Comparison of ENCODE assay signal across 9 mouse cellular contexts in genomic region chr1:170147651-170148448, GRCm38 (mm10). TPM values are rescaled to one million over a fixed set of nuclear protein-coding genes. Genes with fewer than 3 reads are reported as not detected.
DNase-seq lines count a peak whose midpoint lies in the region; ATAC-seq and TF ChIP-seq lines count a peak whose summit lies in the region.
"Had no signal": no experiment of that assay in that cellular context is flagged by ENCODE, and none has a peak within 500 bp of the region (broad histone marks: within the 10 kb centered on the region; RNA-seq: fewer than 3 reads in every experiment).

No protein-coding gene starts in this region.

- peaks cover 45% of the 10 kb centered on the region for H3K36me3 ChIP-seq in lung, embryonic 14.5 days (ENCODE audit: insufficient read depth)

- ATAC-seq in lung, embryonic 14.5 days (ENCODE audit: insufficient read depth) = peak; percentile 31; the same call in 1 of the 2 replicates
- ATAC-seq in megakaryocyte progenitor cell, adult 5-6 weeks (replicated peaks; ENCODE audit: poor library complexity) = peak; percentile 45

- no peak for DNase-seq in lung, embryonic 14.5 days
- no peak for DNase-seq in lung, postnatal 10 days
- DNase-seq in adrenal gland, postnatal 14 days = peak; percentile 49
- peak; percentile 23 for DNase-seq in thymus, postnatal 4 days
- DNase-seq in embryo, embryonic 10 days (ENCODE audit: low spot score) = no peak
- no peak for DNase-seq in embryo, embryonic 10.5 days (ENCODE audit: low spot score)
- DNase-seq in ovary, adult 18-20 months (ENCODE audit: low spot score) = no peak
- DNase-seq: kidney, postnatal 14 days had no signal

- TF ChIP-seq CTCF in lung, embryonic 14.5 days (IDR thresholded peaks at IDR 0.05; ENCODE audit: low read depth) = no peak

- no peaks in the 10 kb centered on the region for H3K27me3 ChIP-seq in lung, embryonic 14.5 days (ENCODE audit: insufficient read depth, low read length)

- no peaks in the 10 kb centered on the region for H3K4me1 ChIP-seq in lung, embryonic 14.5 days (ENCODE audit: insufficient read depth)

- no peak overlapping the region for H3K4me3 ChIP-seq in lung, embryonic 14.5 days (ENCODE audit: low read depth, low read length)

- 78% methylated on average over 9 of the region's 9 CpGs for WGBS in lung, embryonic 14.5 days

- H3K27ac ChIP-seq in lung, embryonic 14.5 days (ENCODE audit: low read depth) = no peak overlapping the region

- H3K9ac ChIP-seq in lung, embryonic 14.5 days = no peak overlapping the region

- H3K9me3 ChIP-seq in lung, embryonic 14.5 days (ENCODE audit: low read depth, low read length) = no peaks in the 10 kb centered on the region

- H3K4me2 ChIP-seq in lung, embryonic 14.5 days = no peak overlapping the region

RNA-seq across cellular contexts. Expression of gene Uap1, which starts 26.9 kb away (rescaled TPM):
- polyA plus RNA-seq in lung, embryonic 14.5 days (2014; fragmentation: Nextera tagmentation; extraction: Ambion mirVana) = 54.4 and 59.5 TPM in 2 replicates
- total RNA-seq in adrenal gland, postnatal 14 days (2021) = 53.9 and 67.1 TPM in 2 replicates
- total RNA-seq in megakaryocyte progenitor cell, adult 5-6 weeks (2015) = 89.7 and 105 TPM in 2 replicates
- total RNA-seq in megakaryocyte progenitor cell, adult 5-6 weeks (2017) = 62.0 and 74.7 TPM in 2 replicates

RNA-seq across cellular contexts. Expression of gene Ddr2, which starts 37.3 kb away (rescaled TPM):
- polyA plus RNA-seq in lung, embryonic 14.5 days (2014; fragmentation: Nextera tagmentation; extraction: Ambion mirVana) = 52.4 and 53.6 TPM in 2 replicates
- 18.5 and 22.0 TPM in 2 replicates for total RNA-seq in adrenal gland, postnatal 14 days (2021)
- total RNA-seq in megakaryocyte progenitor cell, adult 5-6 weeks (2015) = not detected in 2 replicates
- total RNA-seq in megakaryocyte progenitor cell, adult 5-6 weeks (2017) = not detected in 2 replicates

Comparison
In these comparisons a context has a peak if more than half of its experiments do, and no peak if none do; other contexts are left out.
1. DNase-seq: peak in adrenal gland, postnatal 14 days (single experiment) and thymus, postnatal 4 days (single experiment); none in lung, embryonic 14.5 days (single experiment), lung, postnatal 10 days (single experiment), embryo, embryonic 10 days (single experiment), embryo, embryonic 10.5 days (single experiment) and ovary, adult 18-20 months (single experiment).
2. RNA of gene Ddr2, which starts 37.3 kb away (total RNA-seq): 18.5 to 22.0 TPM in adrenal gland, postnatal 14 days; not detected in megakaryocyte progenitor cell, adult 5-6 weeks; every median in the first group is over 10 times any median in the second.